Mouse (Mus musculus) kidney, adult 2 months (tissue): ENCODE data around the gene Nt5m.

ENCODE experiments used
- CTCF ChIP-seq: fragments of 200-500 bp; conservative IDR thresholded peaks from 2 replicates; pipeline ENCODE4 v1.5.1; 2011; ENCODE audit warnings: low read depth, mild to moderate bottlenecking, control low read depth, low read length, moderate library complexity, mixed read lengths; ENCODE audit not compliant: insufficient read depth, insufficient read length
- POLR2A ChIP-seq: fragments of 200-500 bp; IDR thresholded peaks from one replicate; pipeline ENCODE4 v1.6.1; 2011; ENCODE audit warnings: low read depth, low read length, control low read depth

DNA sequence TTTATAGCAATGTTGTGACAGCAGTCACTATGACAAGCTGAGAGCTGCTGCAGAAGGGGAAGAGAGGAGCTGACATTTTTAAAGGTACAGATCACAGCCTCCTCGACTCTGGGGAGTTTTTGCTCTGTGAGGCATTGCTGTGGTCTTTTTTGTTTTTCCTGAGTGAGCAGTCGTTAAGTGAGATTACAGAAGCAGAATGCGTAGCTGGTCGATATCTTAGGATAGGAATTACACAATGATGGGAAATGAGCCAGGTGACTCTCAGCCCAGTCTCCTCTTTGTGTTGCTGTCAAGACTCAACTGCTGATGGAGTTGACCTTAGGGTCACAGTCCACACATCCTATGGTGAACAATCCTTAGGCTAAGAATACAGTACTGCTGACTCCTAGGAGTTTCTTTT, 78.8 kb downstream of the Nt5m start:
- TF ChIP-seq CTCF, result no peak
- no peak for TF ChIP-seq POLR2A
